Mouse (Mus musculus) forebrain, embryonic 12.5 days (tissue): ENCODE data around the gene Nod1. TPM values are rescaled to one million over a fixed set of nuclear protein-coding genes. Genes with fewer than 3 reads are reported as not detected.

Experiments
- ATAC-seq: fragments of 200-750 bp; cut with Nextera tagmentation; 2 replicates; pipeline ENCODE4 v1.8.0; 2017; ENCODE audit warnings: moderate TSS enrichment; ENCODE audit not compliant: low FRiP score
- H3K27ac ChIP-seq: fragments of 300-500 bp; sonication (generic); 2 replicates; pipeline ENCODE4 v1.5.1; 2016; ENCODE audit warnings: mild to moderate bottlenecking
- H3K27me3 ChIP-seq: fragments of 300-500 bp; sonication (generic); 2 replicates; pipeline ENCODE4 v1.6.1; 2016; ENCODE audit warnings: mild to moderate bottlenecking
- H3K36me3 ChIP-seq: fragments of 300-500 bp; sonication (generic); replicated peaks from 2 replicates; pipeline ENCODE4 v1.6.1; 2016; ENCODE audit warnings: mild to moderate bottlenecking
- H3K4me1 ChIP-seq: fragments of 300-500 bp; sonication (generic); 2 replicates; pipeline ENCODE4 v1.6.1; 2016
- H3K4me2 ChIP-seq: fragments of 300-500 bp; sonication (generic); 2 replicates; pipeline ENCODE4 v1.6.1; 2016; ENCODE audit warnings: mild to moderate bottlenecking, moderate library complexity
- H3K4me3 ChIP-seq: fragments of 300-500 bp; sonication (generic); replicated peaks from 2 replicates; pipeline ENCODE4 v1.5.1; 2016; ENCODE audit warnings: mild to moderate bottlenecking
- H3K9ac ChIP-seq: fragments of 300-500 bp; sonication (generic); 2 replicates; pipeline ENCODE4 v1.6.1; 2016; ENCODE audit warnings: mild to moderate bottlenecking
- H3K9me3 ChIP-seq: fragments of 300-500 bp; sonication (generic); 2 replicates; pipeline ENCODE4 v1.6.1; 2016
- WGBS: fragments of 180-500 bp; shearing (Covaris S2); methylation state at CpG from one replicate; pipeline ENCODE4 v1.1.7; 2016; 5-methylcytosine and 5-hydroxymethylcytosine counted together
- polyA plus RNA-seq: library from polyadenylated mRNA; unstranded; fragments of >200 nt; fragmentation: Nextera tagmentation; extraction: Ambion mirVana; gene quantifications from 2 replicates; pipeline ENCODE4 v1.2.1, GENCODE M21; 2016

The Nod1 gene
- polyA plus RNA-seq, 1 experiment from 2014 or later, result 2.0 TPM

DNA sequence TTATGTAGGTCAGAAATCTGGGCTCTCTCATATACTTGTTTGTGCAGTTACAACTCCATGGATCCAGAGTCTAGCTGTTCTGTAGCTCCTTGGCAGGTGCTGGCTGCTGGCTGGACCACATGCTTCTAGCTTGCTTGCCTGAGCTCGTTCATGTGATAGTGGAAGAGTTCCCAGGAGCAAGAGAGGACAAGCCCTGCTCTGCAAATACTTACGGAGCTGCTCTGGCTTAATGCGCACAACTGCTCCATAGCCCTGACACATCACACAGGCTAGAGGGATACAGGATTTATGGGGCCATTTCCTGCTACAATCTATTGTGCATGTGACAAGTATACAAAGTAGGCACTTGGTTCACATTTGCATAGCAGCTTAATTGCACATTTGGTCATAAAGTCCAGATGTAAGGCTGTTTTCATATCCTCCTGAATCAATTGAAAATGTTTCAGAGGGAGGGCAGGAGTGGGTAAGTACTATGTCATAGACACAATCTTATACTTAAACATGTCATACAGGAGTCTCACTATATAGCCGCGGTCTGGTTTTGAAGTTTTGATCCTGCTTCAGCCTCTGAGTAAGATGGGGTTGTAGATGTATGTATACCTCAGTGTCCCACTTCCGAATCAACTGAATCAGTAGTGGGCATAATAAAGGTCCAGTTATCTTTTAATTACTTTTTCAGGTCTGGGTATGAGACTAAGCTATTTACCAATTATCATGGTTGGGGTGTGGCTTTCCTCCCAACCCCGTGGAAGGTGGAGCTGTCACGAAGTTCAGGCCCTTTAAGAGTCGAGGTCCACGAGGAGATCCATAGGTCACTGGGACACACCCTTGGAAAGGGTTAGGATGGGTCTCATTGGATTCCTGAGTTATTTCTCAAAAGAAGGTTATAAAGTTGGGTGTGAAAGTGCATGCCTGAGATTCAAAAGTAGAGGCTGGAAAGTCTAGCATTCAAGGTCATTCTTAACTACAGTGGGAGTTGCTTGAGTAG lies 66.1 kb downstream of the Nod1 start:
- Histone ChIP-seq H3K9me3 (no peaks in the 10 kb centered on the region), H3K27me3 (no peaks in the 10 kb centered on the region), H3K27ac (no peak overlapping the region), H3K9ac (no peak overlapping the region), H3K36me3 (no peaks in the 10 kb centered on the region), H3K4me2 (no peak overlapping the region), H3K4me3 (no peak overlapping the region), H3K4me1 (no peaks in the 10 kb centered on the region)
- no peak for ATAC-seq
- WGBS, result 91% methylated on average over 10 of the region's 10 CpGs

DNA sequence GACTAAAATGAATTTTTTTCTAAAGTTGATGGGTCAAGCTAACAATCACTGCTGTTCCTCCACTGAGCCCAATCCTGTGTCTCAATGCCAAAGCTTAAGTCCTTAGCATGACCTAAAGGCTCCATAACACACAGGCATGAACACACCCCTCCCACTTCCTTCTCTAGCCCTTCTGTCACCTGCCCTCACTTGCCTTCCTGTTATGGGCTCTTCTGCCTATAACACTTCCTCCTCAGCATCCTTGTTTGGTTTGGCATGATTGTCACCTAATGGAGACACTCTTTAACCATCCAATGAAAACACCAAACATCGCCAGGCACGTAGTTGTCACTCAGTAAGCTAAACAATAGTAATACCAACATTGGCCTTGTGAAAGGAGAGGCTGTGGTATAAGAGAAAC lies 69.9 kb downstream of the Nod1 start:
- no peak overlapping the region for H3K4me3 ChIP-seq
- H3K36me3 ChIP-seq, result no peaks in the 10 kb centered on the region
- no peak overlapping the region for H3K4me2 ChIP-seq
- H3K9me3 ChIP-seq, result no peaks in the 10 kb centered on the region
- no peak for ATAC-seq
- no peak overlapping the region for H3K27ac ChIP-seq
- no peak overlapping the region for H3K9ac ChIP-seq
- no peaks in the 10 kb centered on the region for H3K27me3 ChIP-seq
- 96% methylated on average over 2 of the region's 2 CpGs for WGBS
- no peaks in the 10 kb centered on the region for H3K4me1 ChIP-seq

DNA sequence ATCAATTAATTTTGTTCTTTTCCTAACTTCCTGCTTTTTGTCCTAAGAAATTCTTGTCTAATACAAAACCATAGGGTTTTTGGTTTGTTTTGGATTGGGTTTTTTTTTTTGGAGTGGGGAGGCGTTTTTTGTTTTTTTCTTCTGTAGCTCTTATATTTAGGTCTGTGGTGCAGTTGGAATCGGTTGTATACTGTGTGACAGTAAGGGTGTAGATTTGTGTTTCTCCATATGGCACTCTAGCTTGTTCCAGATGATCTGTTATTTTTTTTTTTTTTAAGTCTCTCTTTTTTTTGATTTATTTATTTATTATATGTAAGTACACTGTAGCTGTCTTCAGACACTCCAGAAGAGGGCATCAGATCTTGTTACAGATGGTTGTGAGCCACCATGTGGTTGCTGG lies 72.2 kb downstream of the Nod1 start:
- H3K27me3 ChIP-seq, result no peaks in the 10 kb centered on the region
- no peak overlapping the region for H3K4me3 ChIP-seq
- no peaks in the 10 kb centered on the region for H3K9me3 ChIP-seq
- no peaks in the 10 kb centered on the region for H3K4me1 ChIP-seq
- no peak overlapping the region for H3K27ac ChIP-seq
- WGBS, result 74% methylated on average over 2 of the region's 2 CpGs
- H3K9ac ChIP-seq, result no peak overlapping the region
- H3K4me2 ChIP-seq, result no peak overlapping the region
- no peaks in the 10 kb centered on the region for H3K36me3 ChIP-seq
- no peak for ATAC-seq

DNA sequence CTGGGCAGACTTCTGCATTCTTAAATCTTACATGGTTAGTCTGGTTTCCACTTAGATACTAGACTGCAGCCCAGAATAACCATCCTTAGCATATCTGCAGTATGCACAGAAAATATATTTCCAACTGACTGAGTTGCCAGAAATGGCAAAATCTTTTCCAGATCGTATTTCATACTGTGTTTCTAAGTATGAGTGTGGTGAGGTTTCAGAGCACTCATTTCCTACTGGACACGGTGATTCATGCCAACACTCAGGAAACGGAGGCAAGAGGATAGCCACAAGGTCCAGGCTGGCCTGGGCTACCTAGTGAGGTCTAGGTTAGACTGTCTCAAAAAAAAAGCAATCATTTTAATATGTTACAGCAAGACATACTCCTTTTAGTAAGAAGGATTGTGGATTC lies 81.0 kb downstream of the Nod1 start:
- H3K4me1 ChIP-seq, result peaks cover 5% of the 10 kb centered on the region; the same call in 1 of the 2 replicates
- H3K4me2 ChIP-seq, result no peak overlapping the region
- H3K9me3 ChIP-seq, result no peaks in the 10 kb centered on the region
- no peak overlapping the region for H3K27ac ChIP-seq
- H3K36me3 ChIP-seq, result no peaks in the 10 kb centered on the region
- H3K9ac ChIP-seq, result no peak overlapping the region
- H3K27me3 ChIP-seq, result no peaks in the 10 kb centered on the region
- no peak for ATAC-seq
- 88% methylated on average over 3 of the region's 3 CpGs for WGBS
- H3K4me3 ChIP-seq, result no peak overlapping the region

DNA sequence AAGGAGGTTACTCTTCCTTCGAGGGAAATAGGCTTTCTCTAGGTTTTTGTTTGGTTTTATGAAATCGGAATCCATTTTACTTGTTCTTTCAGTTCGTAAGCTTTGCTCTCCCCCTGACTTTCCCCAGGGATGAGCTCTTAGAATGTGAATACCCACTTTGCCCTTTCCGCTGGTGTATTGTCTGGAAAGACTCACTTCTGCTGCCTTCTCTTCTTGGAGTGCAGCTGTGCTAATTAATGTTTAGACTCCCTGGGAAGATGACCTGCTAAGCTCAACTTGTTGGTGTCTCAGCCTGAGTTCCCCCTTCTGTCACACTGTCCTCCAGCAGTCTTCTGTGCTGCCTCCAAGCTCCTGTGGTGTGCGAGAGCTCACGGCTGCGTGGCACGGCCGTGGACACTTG lies 82.2 kb downstream of the Nod1 start:
- H3K27me3 ChIP-seq, result no peaks in the 10 kb centered on the region
- ATAC-seq, result no peak
- H3K4me1 ChIP-seq, result peaks cover 5% of the 10 kb centered on the region; the same call in 1 of the 2 replicates
- H3K4me3 ChIP-seq, result no peak overlapping the region
- no peaks in the 10 kb centered on the region for H3K9me3 ChIP-seq
- H3K9ac ChIP-seq, result no peak overlapping the region
- H3K4me2 ChIP-seq, result no peak overlapping the region
- 34% methylated on average over 9 of the region's 9 CpGs for WGBS
- H3K27ac ChIP-seq, result no peak overlapping the region
- no peaks in the 10 kb centered on the region for H3K36me3 ChIP-seq

DNA sequence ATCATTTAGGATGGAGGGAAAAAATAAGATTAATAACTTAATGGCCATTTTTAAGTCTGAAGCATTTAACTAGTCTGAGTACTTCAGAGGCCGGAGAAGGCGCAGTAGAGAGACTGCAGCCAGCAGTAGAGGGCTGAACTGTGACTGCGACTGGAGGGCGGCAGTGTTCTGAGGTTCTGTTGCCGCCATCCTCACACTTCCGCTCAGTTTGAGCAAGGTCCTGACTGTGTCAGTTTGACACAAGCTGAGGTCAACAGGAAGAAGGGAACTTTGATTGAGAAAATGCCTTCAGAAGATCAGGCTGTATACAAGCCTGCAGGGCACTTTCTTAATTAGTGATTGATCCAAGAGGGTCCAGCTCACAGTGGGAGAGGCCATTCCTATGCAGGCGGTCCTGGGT lies 86.2 kb downstream of the Nod1 start:
- no peaks in the 10 kb centered on the region for H3K36me3 ChIP-seq
- no peak for ATAC-seq
- H3K4me3 ChIP-seq, result no peak overlapping the region
- 50% methylated on average over 7 of the region's 7 CpGs for WGBS
- H3K4me1 ChIP-seq, result peaks cover 5% of the 10 kb centered on the region; the same call in 1 of the 2 replicates
- H3K4me2 ChIP-seq, result no peak overlapping the region
- H3K9me3 ChIP-seq, result no peaks in the 10 kb centered on the region
- no peak overlapping the region for H3K27ac ChIP-seq
- H3K9ac ChIP-seq, result no peak overlapping the region
- no peaks in the 10 kb centered on the region for H3K27me3 ChIP-seq

DNA sequence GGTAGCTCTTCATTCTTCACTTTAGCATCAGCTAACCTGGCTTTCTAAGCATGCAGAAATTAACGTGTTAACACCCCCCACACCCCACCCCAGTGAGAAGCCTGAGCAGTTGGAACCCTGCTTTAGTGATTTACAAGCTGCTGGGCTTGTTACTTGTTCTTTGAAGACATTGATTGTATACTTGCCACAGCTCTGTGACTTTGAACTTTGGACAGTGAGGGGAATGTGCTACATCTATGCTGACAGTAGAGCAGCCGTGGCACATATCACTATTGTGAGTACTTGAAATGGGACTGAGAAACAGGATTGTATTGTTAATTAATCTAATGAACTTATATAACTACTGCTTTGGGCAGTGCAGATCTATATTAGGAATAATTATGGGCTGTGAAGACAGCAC lies 89.0 kb downstream of the Nod1 start:
- no peak overlapping the region for H3K27ac ChIP-seq
- H3K36me3 ChIP-seq, result no peaks in the 10 kb centered on the region
- ATAC-seq, result no peak
- no peaks in the 10 kb centered on the region for H3K27me3 ChIP-seq
- H3K4me3 ChIP-seq, result no peak overlapping the region
- no peaks in the 10 kb centered on the region for H3K4me1 ChIP-seq
- H3K9ac ChIP-seq, result no peak overlapping the region
- no peaks in the 10 kb centered on the region for H3K9me3 ChIP-seq
- H3K4me2 ChIP-seq, result no peak overlapping the region
- 80% methylated on average over 2 of the region's 2 CpGs for WGBS

DNA sequence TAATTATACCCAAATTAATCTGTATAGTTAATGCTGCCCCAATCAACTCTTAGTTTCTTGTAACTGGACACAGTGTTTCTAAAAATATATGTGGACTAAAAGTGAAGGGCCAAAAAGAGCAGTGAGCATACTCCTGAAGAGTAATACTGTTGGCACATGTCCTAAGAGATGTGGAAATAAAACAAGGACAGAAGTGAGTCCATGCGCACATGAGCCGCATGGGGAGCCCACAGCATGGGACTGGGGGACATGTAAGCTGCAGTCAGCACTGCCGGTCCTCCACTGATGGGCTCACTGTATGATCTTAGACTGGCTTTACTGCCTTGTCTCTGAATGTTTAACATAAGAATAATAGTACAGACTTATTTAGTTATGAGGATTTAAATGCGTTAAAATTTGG lies 92.3 kb downstream of the Nod1 start:
- Histone ChIP-seq H3K27ac (no peak overlapping the region), H3K4me3 (no peak overlapping the region), H3K4me1 (no peaks in the 10 kb centered on the region), H3K9ac (no peak overlapping the region), H3K4me2 (no peak overlapping the region), H3K36me3 (no peaks in the 10 kb centered on the region), H3K27me3 (no peaks in the 10 kb centered on the region), H3K9me3 (no peaks in the 10 kb centered on the region)
- no peak for ATAC-seq
- 97% methylated on average over 4 of the region's 4 CpGs for WGBS

DNA sequence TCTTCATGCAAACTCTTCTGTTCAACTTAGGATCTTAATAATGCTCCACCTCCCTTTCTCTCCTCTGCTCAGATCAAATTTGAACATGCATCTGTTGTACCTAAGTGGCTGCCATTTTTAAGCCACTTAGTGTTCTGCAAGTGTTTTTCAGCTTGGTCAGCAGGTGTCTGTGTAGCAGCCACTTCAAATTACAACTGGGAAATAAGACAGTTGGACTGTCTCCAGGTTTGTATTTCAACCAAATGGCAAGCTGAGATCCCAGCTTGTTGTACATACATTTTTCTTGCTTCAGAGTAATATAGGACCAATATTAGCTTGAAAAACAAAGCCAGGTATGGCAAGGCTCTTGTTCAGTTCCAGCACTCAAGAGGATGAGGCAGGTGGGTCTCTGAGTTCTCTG lies 93.9 kb downstream of the Nod1 start:
- Histone ChIP-seq H3K9me3 (no peaks in the 10 kb centered on the region), H3K27ac (no peak overlapping the region), H3K4me2 (no peak overlapping the region), H3K27me3 (no peaks in the 10 kb centered on the region), H3K4me3 (no peak overlapping the region), H3K36me3 (no peaks in the 10 kb centered on the region), H3K4me1 (no peaks in the 10 kb centered on the region), H3K9ac (no peak overlapping the region)
- ATAC-seq, result no peak

DNA sequence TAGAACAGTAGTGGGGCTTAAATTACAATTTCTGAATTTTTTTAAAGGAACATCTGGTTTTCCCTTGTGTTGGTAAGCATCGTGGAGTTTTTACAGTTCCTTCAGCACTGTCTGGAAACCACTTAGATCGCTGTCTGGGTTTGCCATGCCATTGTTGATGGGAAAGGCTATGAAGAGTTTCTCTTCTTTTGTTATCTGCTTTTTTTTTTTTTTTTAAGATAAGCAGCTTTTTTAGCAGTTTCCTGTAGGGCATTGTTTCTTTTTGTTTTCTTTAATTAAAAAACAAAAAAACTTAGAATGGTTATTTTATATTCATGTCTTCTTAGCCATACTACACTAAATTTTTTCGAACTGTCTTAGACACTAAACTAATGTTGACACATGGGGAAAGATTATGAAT lies 94.8 kb downstream of the Nod1 start:
- Histone ChIP-seq H3K9ac (no peak overlapping the region), H3K4me2 (no peak overlapping the region), H3K4me1 (no peaks in the 10 kb centered on the region), H3K4me3 (no peak overlapping the region), H3K36me3 (no peaks in the 10 kb centered on the region), H3K27me3 (no peaks in the 10 kb centered on the region), H3K27ac (no peak overlapping the region), H3K9me3 (no peaks in the 10 kb centered on the region)
- ATAC-seq, result no peak
- WGBS, result 91% methylated on average over 3 of the region's 3 CpGs

DNA sequence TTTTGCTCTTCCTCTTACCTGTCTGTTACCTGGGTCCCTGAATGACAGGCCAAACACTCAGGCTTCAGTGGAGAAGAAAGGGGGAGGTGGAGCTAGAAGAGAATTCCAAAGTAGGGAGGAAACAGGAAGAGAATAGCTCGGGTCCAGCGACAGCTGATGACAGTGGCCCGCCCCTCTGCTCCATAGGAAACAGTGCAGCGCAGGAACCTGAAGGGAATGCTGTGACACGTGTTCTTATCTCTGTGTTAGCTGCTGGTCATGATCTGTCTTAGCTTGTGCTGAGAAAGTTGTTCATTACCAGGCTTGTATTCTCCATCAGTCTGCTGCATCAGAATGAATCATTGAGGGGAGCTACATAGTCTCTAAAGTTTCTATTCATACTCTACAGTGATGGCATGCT lies 95.6 kb downstream of the Nod1 start:
- 55% methylated on average over 5 of the region's 5 CpGs for WGBS
- no peak for ATAC-seq

More for the DNA sequence above, 95.6 kb downstream of the Nod1 start:
- no peaks in the 10 kb centered on the region for H3K9me3 ChIP-seq
- no peak overlapping the region for H3K4me3 ChIP-seq
- no peak overlapping the region for H3K4me2 ChIP-seq
- H3K9ac ChIP-seq, result no peak overlapping the region
- H3K27me3 ChIP-seq, result no peaks in the 10 kb centered on the region
- no peaks in the 10 kb centered on the region for H3K36me3 ChIP-seq
- no peaks in the 10 kb centered on the region for H3K4me1 ChIP-seq
- H3K27ac ChIP-seq, result no peak overlapping the region
